Mouse (Mus musculus) frontal cortex, adult 2 months (tissue): ENCODE results near the gene Nnat. TPM values are rescaled to one million over a fixed set of nuclear protein-coding genes. Genes with fewer than 3 reads are reported as not detected.

Experiments
- DNase-seq, 2 experiments: peaks; one replicate each; pipeline ENCODE4 v3.0.0; 2022; ENCODE audit warnings: low spot score in 1 of 2; ENCODE audit errors: extremely low spot score in 1 of 2
- polyA plus RNA-seq: library from polyadenylated mRNA; depleted of rRNA; stranded (reverse); fragments of >200 nt; gene quantifications from 2 replicates; pipeline ENCODE4 v1.2.3, GENCODE M21; 2012; rRNA removed

Gene Nnat
- 370 and 428 TPM in 2 replicates for polyA plus RNA-seq

DNA sequence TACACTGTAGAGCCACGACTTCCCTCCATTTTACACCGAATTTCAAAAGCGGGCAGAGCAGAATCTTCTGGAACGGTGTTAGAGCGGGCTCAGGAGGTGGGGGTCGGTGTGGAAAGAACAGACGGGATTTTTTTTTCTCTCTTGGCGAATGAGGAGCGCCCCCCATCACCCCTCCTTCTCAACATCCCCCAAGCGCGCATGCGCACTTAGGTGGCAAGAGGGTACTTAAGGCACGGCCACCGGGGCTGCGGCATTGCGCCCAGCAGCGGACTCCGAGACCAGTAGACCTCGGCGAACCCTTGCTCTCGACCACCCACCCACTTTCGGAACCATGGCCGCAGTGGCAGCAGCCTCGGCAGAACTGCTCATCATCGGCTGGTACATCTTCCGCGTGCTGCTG lies at the start of gene Nnat:
Gene Nnat, plus strand, starts transcription at position 221 of the 400 bp plus-strand sequence.
- DNase-seq, result peak in 1 of 2 experiments; percentile 46

DNA sequence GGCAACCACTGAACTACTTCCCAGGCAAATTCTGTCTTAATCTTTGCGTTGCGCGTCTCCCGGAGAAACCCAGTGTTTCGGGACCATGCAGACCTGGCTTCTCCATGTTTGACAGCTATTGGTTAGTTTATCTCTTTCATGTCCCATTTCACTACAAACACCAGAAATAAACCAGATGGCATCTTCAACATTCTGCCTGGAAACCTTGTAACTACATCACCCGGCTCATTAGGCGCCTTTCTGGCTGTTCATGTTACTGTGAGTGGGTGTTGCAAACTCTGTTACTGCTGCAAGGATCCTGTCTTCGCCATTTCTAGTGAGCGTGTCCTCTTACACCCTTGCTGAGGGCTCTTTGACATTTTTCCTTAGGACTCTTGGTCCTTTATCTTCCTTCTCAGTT lies 47.0 kb upstream of the Nnat start:
- peak in 1 of 2 experiments; percentile 52 for DNase-seq

DNA sequence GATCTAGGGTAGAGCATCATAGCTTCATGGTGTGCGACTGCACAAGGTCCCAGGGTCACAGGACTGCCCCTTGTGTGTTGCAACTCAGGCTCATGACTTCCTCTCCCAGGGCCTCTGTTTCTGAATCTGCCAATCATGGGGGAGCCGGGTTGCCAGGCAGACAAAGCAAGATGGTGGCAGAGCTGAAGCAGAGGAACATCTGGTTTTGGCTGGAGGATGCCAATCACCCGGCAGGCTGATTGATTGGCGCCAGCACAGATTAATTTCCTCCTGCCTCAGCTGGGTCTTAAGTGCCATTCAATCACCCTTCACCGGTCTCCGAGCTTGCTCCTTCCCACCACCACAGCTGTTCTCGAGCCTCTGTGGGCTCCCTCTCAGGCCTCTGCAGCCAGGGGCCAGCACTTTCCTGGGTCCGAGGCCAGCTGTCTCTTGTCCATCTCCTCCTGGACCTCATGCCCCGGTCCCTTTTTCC lies 46.1 kb upstream of the Nnat start:
- DNase-seq, result no peak

DNA sequence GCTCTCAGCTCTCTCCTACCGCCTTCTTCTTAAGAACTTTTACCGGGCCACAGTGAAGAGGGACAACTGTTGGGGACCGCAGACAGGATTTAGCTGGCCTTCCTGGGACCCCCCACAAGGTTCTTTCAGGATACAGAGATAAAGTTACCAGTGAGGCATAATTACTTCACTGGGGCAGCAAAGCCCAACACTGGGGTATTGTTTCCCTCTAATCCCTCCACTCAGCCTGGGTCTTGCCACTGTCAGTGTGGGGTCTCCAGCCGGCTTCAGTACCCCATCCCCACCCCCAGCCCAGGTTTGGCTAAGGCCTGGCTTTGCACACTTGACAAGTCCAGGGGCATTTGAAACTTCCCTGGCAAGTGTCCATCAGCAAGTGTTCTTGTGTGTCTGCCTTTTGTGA lies 45.5 kb upstream of the Nnat start:
- no peak for DNase-seq

DNA sequence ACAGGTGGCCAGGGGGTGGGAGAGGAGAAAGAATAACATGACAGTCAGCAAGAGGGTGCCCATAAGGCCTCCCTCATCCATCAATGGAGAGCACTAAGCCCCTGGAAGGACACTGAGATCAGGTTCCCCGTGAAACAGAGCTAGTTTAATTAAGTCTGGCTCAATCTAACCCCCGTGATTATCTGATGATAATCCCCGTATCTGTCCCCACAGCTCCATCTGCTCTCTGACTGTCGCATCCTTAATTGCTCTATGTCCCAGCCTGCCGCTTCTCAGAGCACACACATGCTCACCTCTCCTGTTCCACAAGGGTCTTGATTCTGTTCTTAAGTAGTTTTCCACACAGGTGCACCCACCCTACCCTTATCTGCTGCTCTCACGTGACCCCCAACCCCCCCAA lies 42.4 kb upstream of the Nnat start:
- no peak for DNase-seq

DNA sequence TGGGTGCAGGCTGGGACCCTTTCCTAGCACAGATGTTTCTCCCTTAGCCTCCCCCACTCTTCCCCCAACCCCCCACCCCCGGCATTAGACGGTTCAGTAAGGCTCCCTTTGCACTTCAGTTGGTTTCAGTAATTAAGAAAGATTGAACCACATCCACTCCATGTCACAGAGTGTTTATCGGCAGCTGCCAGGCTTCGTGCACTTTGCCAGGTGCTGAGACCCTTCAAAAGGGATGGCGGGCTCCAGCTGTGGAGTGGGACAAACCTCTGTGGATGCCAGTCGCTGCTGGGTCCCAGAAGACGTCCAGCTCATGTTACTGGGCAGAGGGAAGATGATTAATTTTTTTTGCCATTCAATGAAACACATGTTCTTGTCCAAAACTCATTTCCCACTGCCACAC lies 41.4 kb upstream of the Nnat start:
- no peak for DNase-seq

DNA sequence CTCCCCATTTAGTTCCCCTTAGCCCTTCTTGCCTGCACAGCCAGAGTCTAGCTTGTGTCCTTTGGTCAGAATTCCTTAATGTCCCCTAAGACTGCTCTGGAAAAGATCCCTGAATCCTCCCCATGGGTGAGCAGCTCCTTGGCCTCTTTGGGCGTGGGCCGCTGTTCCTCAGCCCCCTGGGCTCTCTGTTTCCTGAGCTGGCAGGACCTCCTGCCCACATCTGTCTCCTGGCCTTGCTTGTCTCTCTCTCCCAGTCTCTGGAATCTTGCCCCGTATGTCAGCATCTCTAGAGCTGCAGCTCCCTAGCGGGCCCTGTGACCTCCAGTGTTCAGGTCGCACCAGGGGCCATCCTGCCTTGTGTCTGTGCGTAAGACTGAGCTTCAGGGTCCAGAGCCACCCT lies 40.4 kb upstream of the Nnat start:
- no peak for DNase-seq

DNA sequence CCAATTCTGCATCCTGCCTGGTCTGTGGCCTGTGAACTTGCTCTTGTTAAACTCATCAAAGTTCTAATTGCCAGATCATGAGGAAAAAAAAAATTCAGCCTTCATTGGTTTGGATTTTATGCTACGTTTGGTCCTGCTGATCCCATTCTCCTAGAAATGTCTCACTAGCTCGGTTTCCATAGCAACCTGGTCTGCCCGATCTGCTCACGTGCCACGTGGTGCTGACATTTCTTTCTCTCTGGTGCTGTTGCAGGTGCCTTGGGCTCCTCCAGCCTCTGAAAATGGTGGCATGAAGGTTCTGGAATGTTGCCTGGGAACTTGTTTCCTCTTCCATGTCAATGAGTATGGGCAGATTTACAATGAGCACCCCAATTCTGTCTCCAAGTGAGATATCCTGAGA lies 39.4 kb upstream of the Nnat start:
- DNase-seq, result peak; percentile 46 to 74

DNA sequence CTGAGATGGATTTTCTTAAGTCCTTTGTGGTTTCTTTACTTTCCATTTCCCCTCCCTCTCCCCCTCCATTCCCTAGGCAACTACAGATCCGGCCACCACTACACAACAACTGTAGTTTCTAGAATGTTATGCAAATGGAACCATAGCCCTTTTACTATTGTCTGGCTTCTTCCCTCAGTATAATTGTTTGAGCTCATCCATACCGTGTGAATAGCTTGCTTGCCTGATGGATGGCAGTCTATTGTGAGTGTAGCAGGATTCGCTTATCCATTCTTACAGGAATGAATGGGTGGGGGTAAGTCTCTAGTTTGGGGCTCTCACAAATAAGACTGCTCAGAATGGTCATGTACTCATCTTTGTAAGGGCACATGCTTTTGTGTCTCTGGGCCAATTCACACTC lies 37.3 kb upstream of the Nnat start:
- DNase-seq, result no peak

DNA sequence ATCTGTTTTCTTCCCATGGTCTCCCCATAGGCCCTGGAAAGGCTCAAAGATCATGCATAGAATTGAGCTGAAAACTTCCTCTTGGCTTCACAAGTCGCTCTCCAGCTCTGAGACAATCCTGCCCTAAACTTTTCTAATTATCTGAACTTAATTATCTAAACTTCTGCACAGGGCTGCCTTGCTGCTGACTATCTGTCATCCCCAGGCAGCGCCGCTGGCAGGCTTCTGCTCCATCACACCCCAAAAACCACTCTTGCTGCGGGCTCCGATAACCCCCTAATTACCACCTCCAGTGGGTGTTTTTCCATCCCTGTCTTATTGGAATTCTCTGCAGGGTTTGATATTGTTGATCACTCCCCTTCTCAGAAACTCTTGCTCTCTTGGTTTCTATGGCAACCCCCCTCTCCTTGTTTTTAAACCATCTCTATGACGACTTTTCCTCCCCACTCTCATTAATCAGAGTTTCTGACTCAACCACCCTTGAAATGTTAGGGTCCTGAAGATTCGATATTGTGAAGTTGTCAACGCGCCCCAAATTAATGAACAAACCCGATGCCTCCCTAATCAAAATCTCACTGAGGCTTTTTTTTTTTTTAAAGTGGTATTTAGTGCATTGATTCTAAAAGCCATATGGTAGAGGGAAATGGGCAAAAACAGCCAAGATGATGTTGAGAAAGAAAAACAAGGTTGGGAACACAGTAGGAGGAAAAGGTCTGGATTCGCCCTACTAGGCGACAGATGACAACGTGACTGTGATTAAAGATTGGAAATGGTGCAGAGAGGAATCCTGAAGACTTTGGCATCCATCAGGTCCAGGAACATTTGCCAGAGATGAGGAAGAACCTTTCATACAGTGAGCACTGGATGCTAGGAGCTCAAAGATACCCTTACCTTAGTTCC lies 29.6 kb upstream of the Nnat start:
- peak in 1 of 2 experiments; percentile 44 for DNase-seq

DNA sequence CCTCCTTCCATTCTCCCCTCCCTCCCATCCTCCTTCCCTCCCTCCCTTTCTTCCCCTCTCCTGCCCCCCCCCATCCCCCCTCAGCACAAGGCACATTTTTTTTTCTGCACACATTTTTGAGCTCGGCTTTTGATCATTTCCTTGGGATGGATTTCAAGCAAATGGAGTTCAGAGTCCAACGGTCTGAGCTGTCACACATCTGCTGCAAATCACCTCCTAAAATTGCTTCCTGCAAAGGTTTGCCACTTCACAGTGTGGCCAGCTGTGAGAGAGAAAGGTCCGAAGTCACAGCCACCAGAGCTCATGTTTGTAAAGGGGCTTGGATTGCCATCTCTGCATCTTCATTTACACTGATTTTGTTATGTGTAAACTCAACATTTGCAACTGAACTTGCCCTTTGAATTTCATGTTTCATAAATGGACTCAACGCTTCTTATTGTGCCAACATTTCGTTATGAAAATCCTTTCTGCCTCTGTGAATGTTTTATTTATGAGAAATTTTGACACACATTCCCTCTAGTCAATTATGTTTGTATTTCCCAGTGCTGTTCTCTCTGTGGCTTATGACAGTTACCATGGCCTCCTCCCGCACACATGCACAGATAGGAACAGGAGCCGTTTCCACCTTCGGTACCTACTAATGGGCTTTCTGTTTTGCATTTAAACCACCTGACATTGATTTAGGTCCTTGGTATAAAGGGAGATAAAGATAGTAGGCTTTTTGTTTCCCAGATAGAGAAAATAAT lies 28.0 kb upstream of the Nnat start:
- DNase-seq, result no peak

DNA sequence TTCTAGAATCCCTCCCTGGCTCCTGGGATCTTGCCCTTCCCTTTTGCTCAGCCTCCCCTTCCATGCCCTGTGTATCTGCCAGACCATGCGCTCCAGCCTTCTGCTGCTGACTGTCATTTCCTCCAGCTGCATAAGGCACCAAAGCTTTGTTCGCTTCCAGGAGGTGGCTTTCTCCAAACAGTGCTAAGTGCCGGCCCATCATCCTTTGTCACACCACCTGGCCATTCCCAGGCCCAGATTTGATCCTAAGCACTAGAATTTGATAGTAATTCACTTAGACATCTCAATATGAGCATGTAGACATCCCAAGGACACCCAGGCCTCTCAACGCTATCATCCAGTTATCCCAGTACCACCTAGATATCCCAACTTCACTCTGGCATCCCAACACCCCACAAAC lies 25.7 kb upstream of the Nnat start:
- no peak for DNase-seq

DNA sequence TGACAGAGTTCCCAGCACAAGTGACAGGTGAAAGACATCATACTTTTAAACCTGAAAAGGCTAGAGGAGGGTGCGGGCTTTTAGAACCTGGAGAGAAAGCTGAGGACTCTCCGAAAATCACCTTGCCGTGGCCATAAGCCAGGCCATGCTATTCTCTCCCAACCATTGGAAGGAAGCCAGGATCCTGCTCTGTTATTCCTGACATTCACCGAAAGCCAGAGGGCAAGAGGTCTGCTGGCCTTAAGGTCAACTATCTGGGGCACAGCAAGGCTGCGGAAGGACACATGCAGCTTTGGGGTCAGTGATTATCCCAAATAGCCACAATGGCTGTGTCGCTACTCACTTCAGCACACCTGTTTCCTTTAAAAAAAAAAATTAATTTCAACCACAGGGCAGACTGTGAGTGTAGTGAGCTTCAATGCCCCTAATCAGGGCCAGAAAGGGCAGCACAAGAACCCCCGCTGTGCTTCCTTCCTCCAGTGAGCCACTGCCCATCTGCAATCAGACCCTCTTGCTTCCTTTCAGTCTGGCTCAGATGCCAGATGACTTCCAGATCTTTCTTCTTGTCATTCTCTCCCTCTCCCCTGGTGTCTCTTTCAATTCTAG lies 23.3 kb upstream of the Nnat start:
- DNase-seq, result no peak

DNA sequence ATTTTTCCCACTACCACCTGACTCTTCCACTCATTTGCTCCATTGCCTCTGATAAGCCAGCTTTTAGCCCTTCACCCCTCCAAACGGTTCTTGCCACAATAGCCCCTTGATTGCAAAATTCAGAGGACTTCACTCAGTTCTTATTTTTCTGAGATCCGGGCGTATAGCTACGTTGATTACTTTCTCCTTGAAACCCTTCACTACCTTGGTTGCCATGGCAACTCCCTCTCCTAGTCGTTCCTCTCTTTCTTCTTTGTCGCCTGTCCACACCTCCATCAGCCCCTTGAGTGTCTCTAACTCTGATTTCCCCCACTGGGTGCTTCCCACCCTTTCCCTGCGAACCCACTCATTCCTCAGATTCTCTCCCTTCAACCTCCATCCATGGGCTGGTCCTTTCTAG lies 22.8 kb upstream of the Nnat start:
- peak in 1 of 2 experiments; percentile 58 for DNase-seq

DNA sequence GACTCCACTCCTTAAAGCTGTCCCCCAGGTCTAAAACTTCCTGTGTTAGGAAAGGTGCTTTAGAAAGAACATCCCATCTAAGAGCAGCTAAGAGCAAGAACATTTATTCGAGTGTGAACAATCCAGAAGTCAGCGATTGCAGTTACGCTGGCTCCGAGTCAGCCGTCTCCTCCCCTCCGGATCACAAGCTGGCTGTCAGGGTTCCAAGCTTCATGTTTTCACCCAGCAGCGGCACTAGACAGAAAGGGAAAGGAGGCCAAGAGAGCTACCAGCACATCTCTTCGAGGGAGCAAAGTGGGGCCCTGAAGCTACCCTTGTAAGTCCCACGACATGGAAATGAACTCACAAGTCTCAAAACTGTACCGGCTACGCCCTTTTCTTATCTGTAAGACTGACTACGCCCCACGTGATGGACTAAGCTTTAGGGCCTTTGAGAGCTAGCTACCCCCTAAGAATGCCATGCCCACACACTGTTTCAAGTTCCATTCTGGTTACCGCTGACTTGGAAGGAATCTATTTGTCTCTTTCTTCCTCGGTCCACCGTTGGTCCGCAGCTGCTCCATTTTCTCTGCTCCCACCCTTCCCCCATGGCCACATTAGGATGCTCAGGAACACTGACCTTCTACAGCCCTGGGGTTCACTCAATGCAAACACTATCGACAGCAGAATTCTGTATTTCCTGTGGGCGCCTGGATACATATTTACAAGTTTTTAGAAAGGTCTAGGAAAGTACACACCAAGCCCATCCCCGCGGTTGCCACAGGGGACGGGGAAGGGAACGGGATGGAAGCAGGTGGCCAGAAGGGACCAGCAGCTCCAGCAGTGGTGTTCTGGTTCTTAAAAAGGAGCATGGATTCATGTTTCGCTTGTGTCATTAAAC lies 19.6 kb upstream of the Nnat start:
- peak in 1 of 2 experiments; percentile 76 for DNase-seq

DNA sequence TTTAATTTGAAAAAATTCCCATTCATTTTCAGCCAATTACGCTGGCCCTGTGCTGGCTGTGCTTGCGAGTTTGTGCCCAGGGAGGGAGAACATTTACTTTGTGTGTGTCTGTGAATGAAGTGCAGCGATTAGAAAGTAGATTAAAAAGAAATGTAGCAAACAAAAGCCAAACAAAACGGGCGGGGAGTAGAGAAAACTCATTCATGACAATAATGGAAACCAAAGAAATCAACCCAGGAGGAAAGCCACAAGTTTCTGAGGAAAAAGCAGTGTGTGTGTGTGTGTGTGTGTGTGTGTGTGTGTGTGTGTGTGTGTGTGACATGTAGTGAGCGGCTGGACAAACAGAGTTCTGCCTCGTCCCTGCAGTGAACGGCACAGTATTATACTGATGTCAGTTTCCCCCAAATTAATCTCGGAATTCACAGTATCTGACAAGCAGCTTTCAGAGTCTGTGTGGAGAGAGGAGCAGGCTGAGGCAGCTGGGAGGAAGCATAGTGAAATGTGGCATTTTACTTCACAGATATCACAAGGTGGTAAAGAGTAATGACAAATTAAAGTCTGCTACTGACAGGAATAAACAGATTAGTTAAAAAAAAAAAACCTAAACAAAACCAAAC lies 18.8 kb upstream of the Nnat start:
- DNase-seq, result no peak

DNA sequence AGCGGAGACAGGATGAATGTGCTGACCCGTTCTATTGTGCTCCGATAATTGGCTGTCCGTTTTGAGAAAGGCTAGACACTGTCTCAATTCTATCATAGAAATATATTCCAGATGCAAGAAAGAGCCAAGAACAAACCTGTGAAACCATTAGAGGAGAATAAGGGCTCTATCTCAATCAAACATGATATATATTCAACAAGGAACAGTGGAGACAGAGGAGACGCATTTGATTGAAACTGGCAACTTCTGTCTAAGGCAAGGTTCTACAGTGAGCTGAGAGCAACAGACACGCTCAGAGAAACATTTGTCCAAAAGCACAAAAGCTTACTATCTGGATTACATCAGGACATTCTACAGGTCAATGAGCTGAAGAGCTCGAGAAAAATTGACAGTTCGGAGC lies 18.2 kb upstream of the Nnat start:
- DNase-seq, result no peak

DNA sequence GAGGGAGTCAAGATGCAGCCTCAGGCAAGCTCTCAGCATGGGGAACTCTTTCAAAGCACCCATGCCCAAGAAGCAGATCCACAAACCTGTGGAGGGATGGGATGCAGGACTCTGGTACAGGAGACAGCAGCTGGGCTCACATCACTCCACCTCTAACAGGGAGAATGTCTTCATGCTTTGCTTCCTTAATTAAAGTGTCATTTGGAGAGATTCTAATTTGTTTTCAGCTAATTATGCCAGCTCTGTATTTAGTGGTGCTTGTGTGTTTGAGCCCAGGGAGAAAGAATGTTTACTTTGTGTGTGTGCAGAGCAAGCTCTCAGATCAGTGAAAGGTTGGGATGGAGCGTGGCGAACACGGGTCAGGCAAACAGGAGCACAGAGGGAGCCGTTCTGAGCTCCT lies 17.5 kb upstream of the Nnat start:
- no peak for DNase-seq

DNA sequence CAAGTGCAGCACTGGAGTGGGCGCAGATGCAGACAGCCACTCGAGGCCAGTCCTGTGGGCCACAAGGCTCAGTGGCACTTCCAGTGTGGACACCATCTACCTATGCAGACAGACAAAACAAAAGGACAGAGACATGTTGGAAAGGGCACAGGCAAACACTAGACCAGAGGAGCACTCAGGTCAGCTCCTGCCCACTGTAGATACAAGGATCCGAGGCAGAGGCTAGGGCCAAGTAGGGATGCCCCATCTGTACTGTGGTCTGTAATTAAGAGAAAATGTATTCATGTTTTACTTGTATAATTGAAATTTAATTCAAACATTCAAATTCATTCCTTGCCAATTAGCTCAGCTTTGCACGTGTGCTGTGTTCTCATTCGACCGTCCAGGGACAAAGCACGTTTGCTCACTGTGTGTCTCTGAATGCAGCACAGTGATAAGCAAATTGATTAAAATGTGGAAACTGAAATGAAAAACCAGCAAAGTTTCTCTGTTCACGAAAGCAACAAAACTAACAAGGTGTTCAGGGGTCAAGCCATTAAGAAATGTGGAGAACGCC lies 15.5 kb upstream of the Nnat start:
- DNase-seq, result no peak

DNA sequence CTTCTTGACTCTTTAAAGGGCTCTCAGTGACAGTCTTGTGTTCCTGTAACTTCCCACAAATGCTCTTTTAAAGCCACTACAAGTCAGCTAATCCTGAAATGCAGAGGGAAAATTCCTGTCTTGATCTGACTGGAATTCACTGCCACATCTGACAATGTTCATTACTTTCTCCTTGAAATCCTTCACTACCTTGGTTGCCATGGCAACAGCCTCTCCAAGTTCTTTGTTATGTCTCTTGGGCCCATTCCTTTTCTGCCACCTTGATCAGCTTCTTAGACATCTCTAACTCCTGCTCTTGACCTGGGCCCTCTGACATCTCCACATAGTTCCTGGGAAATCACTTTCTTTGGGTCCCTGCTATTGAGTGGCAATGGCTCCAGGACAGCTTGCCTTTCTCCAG lies 13.2 kb upstream of the Nnat start:
- DNase-seq, result no peak
